Mouse (Mus musculus): ENCODE results near the gene Smagp.
A peak's percentile ranks its signal among the peaks of the same experiment; 100 is the strongest.

Gene Smagp

DNA sequence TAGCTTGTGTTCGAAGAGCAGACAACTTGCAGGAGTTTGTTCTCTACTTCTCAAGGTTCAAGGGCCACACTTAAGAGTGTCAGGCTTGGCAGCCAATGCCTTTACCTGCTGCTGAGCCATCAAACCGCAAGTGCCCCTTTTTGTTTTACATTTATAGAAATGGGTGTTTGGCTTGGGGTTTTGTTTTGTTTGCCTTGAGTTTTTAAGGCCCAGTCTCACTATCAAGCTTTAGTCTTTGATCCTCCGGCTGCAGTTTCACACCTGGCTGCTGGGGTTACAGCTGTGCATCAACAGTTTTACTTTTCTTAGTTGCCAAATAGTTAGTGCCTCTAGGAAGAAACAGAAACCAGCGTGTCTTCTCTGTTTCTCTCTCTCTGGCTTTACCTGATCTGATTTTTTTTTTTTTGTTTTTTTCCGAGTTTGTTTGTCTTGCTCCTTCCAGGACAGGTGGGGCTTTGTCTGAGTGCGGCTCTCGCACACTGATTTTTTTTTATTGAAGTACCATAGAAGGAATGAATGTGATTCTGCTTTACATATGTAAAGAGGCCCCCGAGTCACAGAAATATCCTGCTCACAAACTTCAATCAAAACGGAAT, 38.4 kb downstream of the Smagp start:
- no peak for DNase-seq (ENCODE audit: low read depth, low spot score)

- no peak for DNase-seq (ENCODE audit: low read depth, low spot score)
Measured at GRCm38 (mm10) chr15:100592817-100593216, 43.9 kb downstream of the Smagp start.

GRCm38 (mm10) chr15:100590436-100590835, 46.3 kb downstream of the Smagp start:
- no peak for DNase-seq (ENCODE audit: low read depth, low spot score)

- no peak for DNase-seq (ENCODE audit: low read depth, low spot score)
Measured at GRCm38 (mm10) chr15:100588297-100588696, 48.4 kb downstream of the Smagp start.

DNA sequence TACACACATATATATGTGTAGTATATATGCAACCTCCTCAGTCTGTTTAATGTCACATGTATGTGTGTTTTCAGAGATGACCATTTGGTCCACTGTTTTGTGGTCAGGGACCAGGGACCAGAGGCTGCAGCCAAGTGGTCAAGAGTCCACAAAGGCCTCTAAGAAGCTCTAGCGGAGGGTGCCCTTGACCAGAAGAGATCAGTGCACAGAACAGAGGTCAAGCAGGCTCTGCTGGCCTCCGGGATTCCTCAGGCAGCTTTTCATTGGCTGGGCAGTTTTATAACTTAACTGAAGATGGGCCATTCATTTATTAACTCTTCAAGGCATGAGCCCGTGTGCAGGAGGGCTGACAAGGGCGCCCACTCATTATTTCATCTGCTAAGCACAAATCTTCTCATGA, 49.6 kb downstream of the Smagp start:
- no peak for DNase-seq (ENCODE audit: low read depth, low spot score)

- no peak for DNase-seq (ENCODE audit: low read depth, low spot score)
Measured at GRCm38 (mm10) chr15:100585931-100586330, 50.8 kb downstream of the Smagp start.

- DNase-seq (ENCODE audit: low read depth, low spot score) = peak; percentile 51
Measured at GRCm38 (mm10) chr15:100580108-100580507, 56.6 kb downstream of the Smagp start.

DNA sequence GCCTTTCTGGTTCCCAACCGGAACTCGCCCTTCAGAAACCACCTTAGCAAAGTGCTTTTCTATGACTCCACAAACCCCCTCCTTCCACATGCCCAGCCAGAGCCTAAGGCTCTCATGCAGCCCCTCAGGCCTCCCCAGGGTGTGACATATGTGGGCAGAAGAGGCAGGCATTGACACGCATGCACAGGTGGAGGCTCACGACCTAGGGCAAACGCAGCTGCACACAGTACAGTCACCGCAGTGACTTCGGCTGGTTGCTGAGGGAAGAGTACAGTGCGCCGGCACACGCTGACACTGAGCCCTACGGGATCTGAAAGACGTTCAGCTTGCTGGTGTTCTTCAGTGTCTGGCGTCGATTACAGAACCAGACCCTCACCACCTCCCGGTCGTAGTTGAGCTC, 58.8 kb downstream of the Smagp start:
- DNase-seq (ENCODE audit: low read depth, low spot score) = no peak

- no peak for DNase-seq (ENCODE audit: low read depth, low spot score)
Measured at GRCm38 (mm10) chr15:100576810-100577209, 59.9 kb downstream of the Smagp start.

DNA sequence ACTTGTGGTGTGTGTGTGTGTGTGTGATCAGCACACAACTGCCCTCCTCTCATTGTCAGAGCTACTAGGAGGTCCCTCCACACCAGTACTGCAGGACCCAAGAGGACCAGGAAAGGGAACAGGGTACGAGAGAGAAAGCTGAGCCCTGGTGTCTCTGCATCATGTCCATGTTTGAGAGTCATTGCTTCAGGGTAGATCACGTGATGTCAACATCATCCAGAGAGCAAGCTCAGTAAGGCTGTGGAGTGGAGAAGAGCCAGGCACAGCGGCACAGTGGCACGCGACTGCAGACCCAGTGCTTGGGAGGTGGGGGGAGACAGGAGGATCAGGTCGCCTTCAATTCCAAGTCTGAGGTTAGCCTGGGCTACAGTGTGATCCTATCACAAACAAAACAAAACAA, 60.3 kb downstream of the Smagp start:
- no peak for DNase-seq (ENCODE audit: low read depth, low spot score)

- no peak for DNase-seq (ENCODE audit: low read depth, low spot score)
Measured at GRCm38 (mm10) chr15:100575366-100575765, 61.4 kb downstream of the Smagp start.

- no peak for DNase-seq (ENCODE audit: low read depth, low spot score)
Measured at GRCm38 (mm10) chr15:100574378-100574777, 62.4 kb downstream of the Smagp start.

DNA sequence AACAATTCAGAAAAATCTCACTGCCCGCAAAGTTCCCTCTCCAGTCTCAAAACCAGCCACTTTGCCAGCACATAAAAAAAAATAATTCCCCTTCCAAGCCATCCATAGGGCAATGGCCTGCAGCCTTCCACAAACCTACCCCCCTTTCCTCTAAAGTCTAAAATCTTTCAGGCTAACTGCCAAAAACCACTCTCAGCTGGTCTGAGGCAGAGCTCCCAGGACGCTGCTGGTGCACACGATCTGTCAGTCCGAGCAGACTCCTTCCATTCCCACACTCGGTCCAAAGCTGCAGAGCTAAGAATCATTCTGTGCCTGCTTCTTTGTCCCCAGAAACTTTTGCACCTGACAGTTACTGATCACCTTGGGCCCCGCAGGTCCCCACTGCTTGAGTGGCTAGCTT, 62.8 kb downstream of the Smagp start:
- DNase-seq (ENCODE audit: low read depth, low spot score) = no peak
